Mouse (Mus musculus): Measurements from ENCODE around the gene Gramd1b. TPM values are rescaled to one million over a fixed set of nuclear protein-coding genes. Genes with fewer than 3 reads are reported as not detected.

Gramd1b gene
- polyA plus RNA-seq, 1 experiment from 2014 or later, result 19.9 TPM

DNA sequence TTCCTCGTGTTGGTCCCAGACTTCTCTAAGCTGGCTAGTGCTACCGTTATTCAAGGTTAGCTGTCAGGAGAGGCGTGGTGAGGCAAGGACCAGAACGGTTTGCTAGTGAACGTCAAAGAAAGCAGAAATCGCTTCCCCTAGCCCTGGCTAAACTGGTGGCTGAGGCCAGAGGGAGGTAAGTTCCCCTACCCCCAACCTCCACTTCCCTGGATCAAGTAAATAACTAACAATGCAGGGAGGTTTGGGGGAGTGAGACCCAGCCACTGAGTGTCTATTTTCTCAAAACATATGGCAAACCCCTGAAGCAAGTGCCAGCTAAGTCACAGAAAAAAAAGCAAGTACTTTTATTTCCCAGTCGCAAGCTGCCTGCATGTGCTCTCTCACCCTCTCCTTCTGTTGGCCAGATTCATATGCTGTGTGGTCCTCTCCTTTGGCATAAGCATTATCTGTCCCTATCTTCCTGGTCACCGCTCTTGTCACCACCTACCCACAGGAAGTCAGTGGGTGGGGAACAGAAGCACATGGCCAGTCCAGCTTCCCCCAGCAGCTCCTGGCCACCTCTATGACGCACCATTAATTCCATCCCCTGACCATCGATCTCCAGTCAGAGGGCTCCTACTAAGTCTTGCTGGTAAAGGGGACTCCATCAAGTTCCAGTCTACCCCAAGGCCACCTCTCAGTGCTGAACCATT is 186.2 kb downstream of the Gramd1b start:
- WGBS, result 54% methylated on average over 10 of the region's 10 CpGs
- Histone ChIP-seq H3K9ac (peak overlapping the region; percentile 50), H3K4me3 (peak overlapping the region; percentile 44), H3K27me3 (replicated peaks) (no peaks in the 10 kb centered on the region), H3K36me3 (replicated peaks) (no peaks in the 10 kb centered on the region), H3K4me2 (peak overlapping the region; percentile 78), H3K9me3 (no peaks in the 10 kb centered on the region), H3K27ac (peak overlapping the region; percentile 92), H3K4me1 (peaks cover 47% of the 10 kb centered on the region)
- peak; percentile 13 for ATAC-seq (replicated peaks)

DNA sequence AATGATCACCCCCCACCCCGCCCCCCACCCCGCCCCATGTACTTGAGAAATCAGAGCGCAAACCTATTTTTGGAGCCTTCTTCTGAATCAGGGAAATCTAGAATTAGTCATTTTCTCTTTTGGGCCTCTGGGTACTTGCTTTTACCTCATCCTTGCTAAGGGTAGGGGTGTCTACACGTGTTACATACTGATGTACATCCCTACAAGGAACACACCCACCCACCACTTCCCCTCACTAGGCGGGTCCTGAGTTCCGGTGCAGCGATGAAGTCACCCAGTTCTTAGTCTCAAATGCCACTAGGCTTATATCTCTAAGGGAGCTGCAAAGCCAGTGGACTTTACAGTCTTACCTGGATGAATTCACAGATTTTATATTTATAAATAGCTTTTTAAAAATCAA is 187.4 kb downstream of the Gramd1b start:
- H3K4me3 ChIP-seq, result no peak overlapping the region
- no peak overlapping the region for H3K9ac ChIP-seq
- peak overlapping the region; percentile 78; the same call in 1 of the 2 replicates for H3K4me2 ChIP-seq
- no peaks in the 10 kb centered on the region for H3K36me3 ChIP-seq (replicated peaks)
- no peak overlapping the region for H3K27ac ChIP-seq
- H3K4me1 ChIP-seq, result peaks cover 47% of the 10 kb centered on the region
- no peaks in the 10 kb centered on the region for H3K27me3 ChIP-seq (replicated peaks)
- ATAC-seq (replicated peaks), result no peak
- WGBS, result 92% methylated on average over 7 of the region's 7 CpGs
- no peaks in the 10 kb centered on the region for H3K9me3 ChIP-seq

DNA sequence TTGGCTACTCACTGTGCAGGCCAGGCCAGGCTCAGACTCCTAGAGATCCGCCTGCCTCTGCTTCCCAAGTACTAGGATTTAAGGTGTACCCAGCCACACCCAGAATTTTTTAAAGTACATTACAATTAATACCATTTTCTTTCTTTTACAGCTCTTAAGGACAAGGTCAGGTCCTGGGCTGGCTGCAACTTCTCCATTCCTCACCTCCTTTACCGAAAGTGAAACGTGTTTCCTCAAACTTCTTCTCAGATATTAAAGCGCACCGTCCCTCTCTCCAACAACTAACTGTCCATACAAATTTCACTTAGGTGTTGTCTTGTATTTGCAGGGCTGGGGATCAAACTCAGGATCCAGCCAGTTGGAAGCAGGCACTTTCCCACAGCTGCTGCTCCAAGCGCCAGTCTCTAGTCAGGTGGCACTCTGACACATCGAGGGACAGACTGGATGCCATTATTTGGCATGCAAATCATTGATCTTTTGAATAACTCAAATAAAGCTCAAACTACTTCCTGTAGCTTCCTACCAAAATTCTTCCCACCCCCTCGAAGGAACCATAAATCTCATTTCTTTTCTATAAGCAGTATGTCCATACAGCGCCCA is 188.0 kb downstream of the Gramd1b start:
- H3K36me3 ChIP-seq (replicated peaks), result no peaks in the 10 kb centered on the region
- H3K4me2 ChIP-seq, result no peak overlapping the region
- no peaks in the 10 kb centered on the region for H3K27me3 ChIP-seq (replicated peaks)
- H3K9me3 ChIP-seq, result no peaks in the 10 kb centered on the region
- peaks cover 47% of the 10 kb centered on the region for H3K4me1 ChIP-seq
- ATAC-seq (replicated peaks), result no peak
- no peak overlapping the region for H3K27ac ChIP-seq
- no peak overlapping the region for H3K9ac ChIP-seq
- no peak overlapping the region for H3K4me3 ChIP-seq
- WGBS, result 94% methylated on average over 9 of the region's 9 CpGs

DNA sequence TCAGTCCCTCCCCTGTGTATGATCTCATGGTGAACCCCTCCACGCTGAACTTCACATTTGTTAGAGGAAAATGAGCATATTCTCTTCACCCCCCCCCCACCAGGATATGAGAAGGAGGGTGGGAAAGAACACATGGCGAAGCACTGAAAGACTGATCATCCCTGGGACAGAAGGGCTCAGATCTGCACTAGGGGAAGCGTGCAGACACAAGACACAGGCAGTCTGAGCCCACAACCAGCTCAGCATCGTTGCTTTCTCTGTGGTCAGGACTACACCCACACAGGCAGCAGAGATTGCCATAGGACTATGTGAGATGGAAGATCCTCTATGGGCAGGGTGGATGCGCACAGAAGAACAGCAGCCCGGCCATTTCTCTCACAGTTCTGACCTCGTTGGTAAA is 189.1 kb downstream of the Gramd1b start:
- no peak overlapping the region for H3K9ac ChIP-seq
- no peak overlapping the region; the same call in 1 of the 2 replicates for H3K4me2 ChIP-seq
- H3K36me3 ChIP-seq (replicated peaks), result no peaks in the 10 kb centered on the region
- 90% methylated on average over 7 of the region's 7 CpGs for WGBS
- H3K4me3 ChIP-seq, result no peak overlapping the region
- H3K9me3 ChIP-seq, result no peaks in the 10 kb centered on the region
- peaks cover 49% of the 10 kb centered on the region for H3K4me1 ChIP-seq
- ATAC-seq (replicated peaks), result no peak
- no peak overlapping the region for H3K27ac ChIP-seq
- H3K27me3 ChIP-seq (replicated peaks), result no peaks in the 10 kb centered on the region

DNA sequence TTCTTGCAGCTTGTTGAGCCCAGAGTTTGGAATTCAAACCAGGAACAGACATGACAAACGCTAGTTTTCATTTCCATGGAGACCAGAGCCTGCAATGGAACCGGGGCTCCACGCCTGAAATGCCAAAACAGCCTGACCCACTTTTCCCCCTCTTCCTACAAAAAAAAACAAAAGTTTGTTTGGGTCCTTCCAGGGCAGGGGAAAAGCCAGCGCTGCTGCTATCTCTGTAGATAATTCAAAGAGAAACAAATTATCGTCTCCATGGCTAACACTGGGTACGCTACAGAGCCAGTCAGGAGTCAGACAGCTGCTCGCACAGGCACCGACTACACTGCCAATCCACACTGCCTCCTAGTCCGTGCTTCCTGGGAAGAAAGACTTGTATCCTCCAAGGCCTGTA is 191.6 kb downstream of the Gramd1b start:
- peaks cover 41% of the 10 kb centered on the region for H3K4me1 ChIP-seq
- ATAC-seq (replicated peaks), result no peak
- no peaks in the 10 kb centered on the region for H3K36me3 ChIP-seq (replicated peaks)
- H3K9ac ChIP-seq, result no peak overlapping the region
- 0 out of 2 replicates have a peak overlapping the region, but pooled peaks have one; percentile 24 for H3K27ac ChIP-seq
- 70% methylated on average over 9 of the region's 9 CpGs for WGBS
- no peaks in the 10 kb centered on the region for H3K27me3 ChIP-seq (replicated peaks)
- no peak overlapping the region for H3K4me2 ChIP-seq
- no peaks in the 10 kb centered on the region for H3K9me3 ChIP-seq
- H3K4me3 ChIP-seq, result no peak overlapping the region

DNA sequence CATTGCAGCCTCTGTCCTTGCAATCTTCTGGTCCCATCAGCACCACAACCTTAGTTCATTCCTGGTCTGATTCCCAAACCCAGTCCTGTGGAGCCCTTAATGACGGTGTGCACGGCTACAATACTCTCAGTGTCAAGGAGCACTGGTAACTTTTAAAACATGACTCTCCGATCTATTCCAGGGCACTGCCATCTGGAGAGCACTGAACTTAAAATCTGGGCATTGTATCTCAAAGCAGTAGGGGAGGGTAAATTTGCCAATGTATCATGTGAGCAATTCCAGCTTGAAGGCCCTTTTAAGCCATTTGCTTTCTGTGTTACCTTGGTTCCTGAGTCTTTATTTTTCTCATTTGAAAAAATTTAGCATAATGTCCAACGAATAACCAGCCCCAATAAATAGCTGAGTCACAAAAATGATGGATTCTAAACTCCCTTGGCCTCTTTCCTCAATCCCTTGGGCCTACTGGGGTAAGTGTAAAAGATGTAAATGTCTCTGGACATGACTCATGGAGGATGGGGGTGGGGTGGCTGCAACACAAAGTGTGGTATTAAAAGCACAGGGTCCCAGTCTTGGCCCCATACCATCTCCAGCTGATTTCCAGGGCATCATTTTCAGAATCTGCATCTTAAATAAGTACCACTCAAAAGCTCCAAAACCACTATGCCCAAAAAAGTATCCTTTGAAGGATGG is 193.9 kb downstream of the Gramd1b start:
- H3K9ac ChIP-seq, result no peak overlapping the region
- 70% methylated on average over 4 of the region's 4 CpGs for WGBS
- no peaks in the 10 kb centered on the region for H3K9me3 ChIP-seq
- H3K4me2 ChIP-seq, result no peak overlapping the region
- no peak overlapping the region for H3K4me3 ChIP-seq
- H3K27me3 ChIP-seq (replicated peaks), result no peaks in the 10 kb centered on the region
- H3K27ac ChIP-seq, result no peak overlapping the region
- no peak for ATAC-seq (replicated peaks)
- H3K4me1 ChIP-seq, result peaks cover 26% of the 10 kb centered on the region
- no peaks in the 10 kb centered on the region for H3K36me3 ChIP-seq (replicated peaks)

DNA sequence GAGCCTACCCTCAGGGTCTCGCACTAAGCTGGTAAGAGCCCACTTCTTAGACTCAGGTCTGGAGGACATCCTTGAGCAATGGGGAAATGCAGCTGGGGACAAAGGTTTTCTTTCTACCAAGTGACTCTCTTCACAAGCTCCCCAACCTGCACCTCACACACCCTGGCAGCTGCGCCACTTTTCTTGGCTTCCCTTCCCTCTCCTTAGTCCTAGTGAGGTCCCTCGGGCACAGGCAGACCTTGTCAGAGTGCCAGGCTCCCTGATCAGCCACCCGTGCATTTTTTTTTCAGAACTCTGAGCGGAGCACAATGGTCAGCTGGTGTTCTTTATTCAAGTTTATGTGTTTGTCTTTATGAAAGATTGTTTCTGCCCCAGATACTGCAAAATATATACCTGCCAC is 194.5 kb downstream of the Gramd1b start:
- H3K9me3 ChIP-seq, result no peaks in the 10 kb centered on the region
- H3K9ac ChIP-seq, result no peak overlapping the region
- no peak overlapping the region for H3K4me3 ChIP-seq
- no peaks in the 10 kb centered on the region for H3K27me3 ChIP-seq (replicated peaks)
- ATAC-seq (replicated peaks), result no peak
- no peaks in the 10 kb centered on the region for H3K36me3 ChIP-seq (replicated peaks)
- peaks cover 22% of the 10 kb centered on the region for H3K4me1 ChIP-seq
- 55% methylated on average over 5 of the region's 5 CpGs for WGBS
- H3K4me2 ChIP-seq, result no peak overlapping the region; the same call in 1 of the 2 replicates
- no peak overlapping the region for H3K27ac ChIP-seq

DNA sequence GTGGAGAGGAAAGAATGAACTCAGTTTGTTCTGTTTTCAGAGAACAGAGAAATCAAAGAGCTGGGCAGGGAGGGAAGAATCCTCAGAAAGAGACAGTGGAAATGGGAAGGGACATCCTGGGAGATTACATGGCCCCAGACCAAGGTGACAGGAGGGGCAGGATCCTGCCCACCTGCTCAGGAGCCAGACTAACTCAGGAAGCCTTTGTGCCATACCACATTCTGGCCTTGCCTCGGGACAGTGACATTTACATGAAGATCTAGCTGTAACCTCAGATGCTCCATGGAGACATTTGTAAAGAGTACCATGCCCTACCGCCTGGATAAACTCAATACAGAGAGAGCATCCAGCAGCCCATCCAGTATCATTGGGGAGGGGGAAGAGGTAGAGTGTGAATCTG is 196.6 kb downstream of the Gramd1b start:
- WGBS, result 80% methylated on average over 2 of the region's 2 CpGs
- peaks cover 20% of the 10 kb centered on the region for H3K4me1 ChIP-seq
- no peaks in the 10 kb centered on the region for H3K36me3 ChIP-seq (replicated peaks)
- no peak overlapping the region for H3K4me3 ChIP-seq
- no peak overlapping the region for H3K9ac ChIP-seq
- H3K9me3 ChIP-seq, result no peaks in the 10 kb centered on the region
- no peak for ATAC-seq (replicated peaks)
- H3K27me3 ChIP-seq (replicated peaks), result no peaks in the 10 kb centered on the region
- H3K4me2 ChIP-seq, result no peak overlapping the region
- H3K27ac ChIP-seq, result no peak overlapping the region

DNA sequence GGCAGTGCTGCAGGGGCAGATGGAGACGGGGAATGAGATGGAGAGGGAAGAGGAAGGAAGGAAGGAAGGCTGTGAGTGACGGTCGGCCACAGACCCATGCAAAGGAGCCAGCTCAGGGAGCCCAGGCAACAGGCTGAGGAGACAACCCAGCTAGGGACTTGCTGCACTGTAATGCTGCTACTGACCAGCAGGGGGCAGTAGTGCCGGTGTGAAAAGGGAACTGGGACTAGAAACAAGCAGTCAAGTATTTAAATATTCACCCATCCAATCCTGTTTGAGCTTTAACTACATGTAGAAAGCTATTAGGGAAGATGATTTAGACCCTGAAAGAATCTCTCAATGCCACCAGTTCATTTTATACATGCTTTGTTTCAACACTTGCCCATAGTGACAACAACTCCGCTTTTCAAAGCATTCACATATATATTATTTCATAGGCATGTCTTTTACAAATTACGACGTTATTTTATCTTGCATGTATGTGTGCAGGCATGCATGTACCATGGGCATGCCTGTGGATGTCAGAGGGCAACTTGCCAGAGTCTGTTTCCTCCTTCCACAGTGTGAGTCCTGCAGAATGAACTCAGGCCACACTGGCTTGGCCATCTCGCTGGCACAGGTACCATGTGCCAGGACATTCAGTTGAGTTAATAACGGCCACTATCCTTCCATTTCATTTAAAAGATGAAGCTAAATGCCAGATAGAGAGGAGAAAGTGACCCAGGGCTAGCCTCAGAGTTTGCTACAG is 197.4 kb downstream of the Gramd1b start:
- no peaks in the 10 kb centered on the region for H3K9me3 ChIP-seq
- H3K9ac ChIP-seq, result no peak overlapping the region
- H3K4me1 ChIP-seq, result peaks cover 20% of the 10 kb centered on the region
- H3K27ac ChIP-seq, result no peak overlapping the region
- ATAC-seq (replicated peaks), result no peak
- WGBS, result 57% methylated on average over 9 of the region's 9 CpGs
- H3K36me3 ChIP-seq (replicated peaks), result no peaks in the 10 kb centered on the region
- no peaks in the 10 kb centered on the region for H3K27me3 ChIP-seq (replicated peaks)
- H3K4me2 ChIP-seq, result no peak overlapping the region
- no peak overlapping the region for H3K4me3 ChIP-seq

DNA sequence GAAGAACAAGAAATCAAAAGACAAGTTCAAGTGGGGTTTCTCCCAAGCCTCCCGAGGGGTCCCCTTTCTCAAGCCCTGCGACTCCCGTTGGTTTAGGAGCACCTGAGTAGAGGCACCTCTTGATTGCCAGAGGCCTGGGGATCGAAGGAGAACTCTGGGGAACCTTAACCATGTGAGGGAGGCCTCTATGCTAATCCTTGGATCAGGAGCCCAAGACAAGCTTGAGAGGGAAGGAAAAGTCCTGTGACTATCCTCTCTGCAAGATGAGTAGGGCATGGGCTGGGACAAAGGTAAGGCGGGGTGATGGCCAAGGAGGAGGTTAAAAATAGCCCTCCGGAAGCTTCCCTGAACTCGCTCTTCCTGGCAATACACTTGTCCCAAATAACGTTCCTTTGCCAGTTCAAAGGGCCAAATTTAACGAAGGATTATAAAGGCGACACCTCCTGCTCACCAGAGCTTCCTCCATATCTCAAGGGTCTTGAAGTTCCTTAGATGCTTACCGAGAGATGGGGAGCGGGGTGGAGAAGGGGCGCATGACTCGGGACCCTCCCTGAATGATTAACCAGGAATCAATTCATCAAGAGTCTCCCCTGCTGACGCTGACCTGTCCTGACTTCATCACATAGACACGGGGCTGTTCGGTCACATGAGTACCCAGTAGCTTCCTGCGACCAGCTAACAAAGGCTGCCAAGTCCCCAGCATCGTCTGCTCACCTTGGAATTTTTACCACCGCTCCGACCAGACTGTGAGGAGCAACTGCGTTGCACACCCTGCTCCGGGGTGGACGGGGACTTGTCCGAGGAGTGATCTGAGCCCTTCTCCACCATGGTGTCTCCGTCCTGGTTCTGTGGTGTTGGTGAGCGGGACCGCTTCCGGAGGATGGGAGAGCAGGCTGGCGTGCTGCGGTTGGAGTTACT is 198.2 kb downstream of the Gramd1b start:
- Histone ChIP-seq H3K27ac (no peak overlapping the region), H3K4me2 (no peak overlapping the region), H3K9ac (no peak overlapping the region), H3K9me3 (no peaks in the 10 kb centered on the region), H3K27me3 (replicated peaks) (no peaks in the 10 kb centered on the region), H3K36me3 (replicated peaks) (no peaks in the 10 kb centered on the region), H3K4me3 (no peak overlapping the region), H3K4me1 (peaks cover 20% of the 10 kb centered on the region)
- WGBS, result 87% methylated on average over 31 of the region's 31 CpGs
- no peak for ATAC-seq (replicated peaks)

DNA sequence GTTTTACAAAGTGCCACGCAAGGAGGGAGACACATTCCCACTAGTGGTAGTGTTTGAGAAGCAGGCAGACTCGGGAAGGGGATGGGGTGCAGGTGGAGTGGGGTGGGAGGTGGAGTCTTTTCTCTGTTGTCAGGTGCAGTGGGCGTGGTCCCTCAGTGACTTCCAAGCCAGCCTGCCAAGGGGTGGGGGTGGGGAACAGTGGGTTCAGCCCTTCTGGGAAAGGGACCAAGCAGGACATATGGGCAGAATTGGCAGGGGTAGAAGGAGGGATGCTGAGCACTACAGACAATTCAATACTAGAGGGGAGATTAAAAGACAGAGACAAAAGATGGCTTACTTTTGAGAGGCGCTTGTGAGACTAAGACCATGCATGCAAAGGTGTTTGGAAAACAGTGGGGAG is 198.9 kb downstream of the Gramd1b start:
- no peak overlapping the region for H3K9ac ChIP-seq
- 0 out of 2 replicates have a peak, but pooled peaks cover 5% of the 10 kb centered on the region for H3K36me3 ChIP-seq (replicated peaks)
- no peak overlapping the region for H3K27ac ChIP-seq
- H3K27me3 ChIP-seq (replicated peaks), result no peaks in the 10 kb centered on the region
- H3K4me1 ChIP-seq, result peaks cover 20% of the 10 kb centered on the region
- no peak overlapping the region for H3K4me3 ChIP-seq
- no peaks in the 10 kb centered on the region for H3K9me3 ChIP-seq
- no peak for ATAC-seq (replicated peaks)
- no peak overlapping the region for H3K4me2 ChIP-seq
- WGBS, result 73% methylated on average over 4 of the region's 4 CpGs

All from midbrain, embryonic 15.5 days (tissue).